Mouse (Mus musculus) CH12F3 (cell line): Measurements from ENCODE around the gene Kif2a.
"Not testable (repeated sequence)": the region's sequence is repeated elsewhere in the genome, so short reads cannot be mapped to it uniquely, and the experiment has no call there.

Source experiments
- in situ Hi-C: fragments of 300-500 bp; cut with MboI; formaldehyde crosslinking; loops from 2 replicates; pipeline ENCODE4 v1.14.3; 2020; ENCODE audit warnings: low sequenced_read_pairs

Gene Kif2a

DNA sequence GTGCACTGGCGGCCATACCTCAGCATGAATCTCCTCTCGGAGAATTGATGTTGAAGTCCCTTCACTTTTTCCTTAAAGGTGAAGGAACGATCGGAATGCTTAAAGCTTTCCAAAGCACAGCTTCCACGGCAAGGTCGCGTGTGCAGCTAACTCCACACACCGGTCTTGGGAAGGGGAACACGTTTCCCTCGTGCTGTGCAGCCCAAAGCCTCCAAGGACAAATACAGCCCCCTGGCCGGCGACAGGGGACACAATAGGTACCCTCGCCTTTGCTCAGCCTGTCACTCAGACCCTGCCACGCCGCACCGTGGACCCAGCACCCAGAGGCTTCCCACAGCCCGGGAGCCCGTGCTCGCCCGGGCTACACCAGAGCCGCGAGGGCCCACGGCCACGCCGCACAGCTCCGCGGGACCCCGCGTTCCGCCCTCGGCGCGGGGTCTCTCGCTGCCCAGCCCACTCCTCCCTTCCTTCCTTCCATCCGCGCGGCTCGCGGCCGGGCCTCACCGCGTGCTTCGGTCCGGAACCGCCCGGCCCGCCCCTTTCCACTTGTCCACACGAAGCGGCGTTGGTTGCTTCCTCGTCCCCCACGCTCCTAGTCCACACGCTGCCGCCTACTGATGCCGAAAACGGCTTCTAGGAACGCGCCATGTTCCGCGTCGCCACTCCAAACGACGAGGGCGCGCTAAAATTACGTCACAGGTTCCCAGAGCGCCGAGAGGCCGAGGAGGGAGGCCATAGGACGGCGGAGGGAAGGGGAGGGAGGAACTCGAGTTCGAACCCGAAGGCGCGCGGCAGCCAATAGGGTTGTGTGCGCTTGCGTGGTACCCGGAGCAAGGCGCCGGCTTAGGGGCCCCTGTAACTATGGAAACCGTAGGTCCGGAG is 85.4 kb downstream of the Kif2a start, which contains the start of gene Ipo11:
TSS of gene Ipo11 (minus strand) at position 703 of the 882 bp plus-strand sequence.
- in situ Hi-C loops = no loop called here

DNA sequence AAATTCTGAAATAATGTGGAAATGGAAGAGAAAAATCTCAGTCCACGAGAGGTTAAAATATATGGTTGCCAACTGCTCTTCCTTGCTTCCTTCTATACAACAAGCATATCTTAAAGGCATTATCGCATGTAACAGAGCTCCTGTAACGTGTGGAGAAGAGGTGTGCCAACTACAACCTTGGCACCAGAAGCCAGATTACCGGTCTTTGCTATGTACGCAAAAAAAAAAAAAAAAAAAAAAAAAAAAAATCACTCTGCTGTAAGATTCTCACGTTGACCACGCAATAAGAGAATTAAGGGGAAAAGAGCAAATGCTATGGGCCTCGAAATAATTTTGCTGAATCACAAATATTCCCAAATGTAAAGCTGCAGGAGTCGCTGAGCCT is 86.1 kb downstream of the Kif2a start:
- in situ Hi-C loops = no loop called here

DNA sequence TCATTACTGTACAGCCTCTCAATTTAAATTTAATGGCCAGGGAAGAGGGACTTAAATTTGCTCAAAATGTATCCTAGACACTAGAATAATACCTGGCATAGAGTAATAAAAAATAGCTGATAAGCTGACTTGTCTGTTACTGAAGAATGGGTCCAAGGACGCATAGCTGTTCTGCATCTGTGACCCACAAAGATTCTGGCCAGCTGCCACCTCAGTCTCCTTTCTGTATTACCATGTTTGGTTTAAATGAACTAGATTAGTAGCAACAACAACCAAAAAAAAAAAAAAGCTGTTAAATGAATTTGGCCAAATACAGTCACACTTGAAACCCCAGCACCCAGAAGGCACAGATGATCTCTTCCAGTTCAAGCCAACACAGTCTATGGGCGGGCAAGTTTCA is 92.7 kb downstream of the Kif2a start:
- in situ Hi-C loops = no loop called here

DNA sequence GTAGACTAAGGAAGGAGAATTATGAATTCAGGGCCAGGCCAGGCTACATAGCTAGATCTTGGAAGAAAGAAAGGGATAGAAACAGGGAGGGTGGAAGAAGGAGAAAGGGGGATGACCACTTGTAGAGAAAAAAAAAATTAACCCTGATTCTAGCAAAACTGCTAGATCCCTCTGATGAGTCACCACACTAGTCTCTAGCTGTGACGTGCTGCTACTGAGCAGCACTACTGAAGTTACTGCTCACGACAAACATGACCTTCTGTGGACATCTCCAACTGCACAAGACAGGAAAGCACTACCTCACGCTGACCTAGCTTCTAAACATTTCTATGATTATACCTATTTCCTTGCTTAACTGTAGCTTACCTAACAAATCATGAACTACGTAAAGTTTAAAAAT is 93.6 kb downstream of the Kif2a start:
- in situ Hi-C loops = no loop called here

DNA sequence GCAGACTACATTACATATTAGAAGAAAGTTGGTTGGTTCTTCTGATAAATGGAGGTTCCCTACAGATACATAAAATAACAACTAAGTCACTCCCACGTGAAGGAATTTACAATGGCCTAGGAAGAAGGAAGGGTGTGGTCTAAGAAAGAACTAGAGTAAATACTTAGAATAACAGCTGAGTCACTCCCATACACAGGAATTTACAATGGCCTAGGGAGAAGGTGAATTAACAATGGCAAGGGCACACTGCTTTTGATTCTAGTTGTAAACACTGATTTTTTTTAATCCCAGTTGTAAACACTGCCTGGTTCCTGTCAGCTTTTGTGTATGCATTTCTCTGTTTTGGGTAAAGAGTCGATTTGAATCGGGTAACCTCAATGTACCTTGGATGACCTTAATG is 96.0 kb downstream of the Kif2a start:
- in situ Hi-C loops = not testable (repeated sequence)

DNA sequence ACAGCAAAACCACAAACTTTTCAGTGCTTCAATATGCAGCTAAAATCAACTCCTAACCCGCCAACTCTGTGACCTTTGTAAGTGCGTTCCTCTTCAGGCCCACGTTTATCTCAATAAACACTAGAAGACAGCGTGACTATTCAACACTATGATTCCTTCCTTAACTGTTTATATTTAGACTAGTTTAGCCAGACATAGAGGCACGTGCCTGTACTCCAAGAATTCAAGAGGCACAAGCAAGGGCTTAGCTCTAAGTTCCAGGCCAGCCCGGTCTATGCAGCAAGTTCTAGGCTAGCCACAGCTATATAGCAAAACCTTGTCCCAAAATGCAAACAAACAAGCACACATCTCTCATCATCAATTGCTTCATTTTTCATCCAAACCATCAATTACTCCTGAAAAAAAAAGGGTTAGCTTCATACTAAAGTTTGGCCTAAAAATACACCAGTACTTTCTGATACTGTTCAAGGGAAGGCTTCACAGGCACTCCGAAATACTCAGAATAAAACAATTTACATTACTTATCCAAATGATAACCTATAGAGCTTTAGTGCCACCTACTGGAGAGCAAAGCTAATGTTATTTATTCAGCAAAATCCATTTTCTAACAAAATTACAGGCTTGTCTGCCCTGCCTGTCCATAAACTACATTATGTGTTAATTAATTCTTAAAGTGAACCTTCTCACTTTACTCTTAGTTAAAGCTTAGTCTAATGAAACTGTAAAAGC is 103.4 kb downstream of the Kif2a start:
- in situ Hi-C loops = no loop called here

DNA sequence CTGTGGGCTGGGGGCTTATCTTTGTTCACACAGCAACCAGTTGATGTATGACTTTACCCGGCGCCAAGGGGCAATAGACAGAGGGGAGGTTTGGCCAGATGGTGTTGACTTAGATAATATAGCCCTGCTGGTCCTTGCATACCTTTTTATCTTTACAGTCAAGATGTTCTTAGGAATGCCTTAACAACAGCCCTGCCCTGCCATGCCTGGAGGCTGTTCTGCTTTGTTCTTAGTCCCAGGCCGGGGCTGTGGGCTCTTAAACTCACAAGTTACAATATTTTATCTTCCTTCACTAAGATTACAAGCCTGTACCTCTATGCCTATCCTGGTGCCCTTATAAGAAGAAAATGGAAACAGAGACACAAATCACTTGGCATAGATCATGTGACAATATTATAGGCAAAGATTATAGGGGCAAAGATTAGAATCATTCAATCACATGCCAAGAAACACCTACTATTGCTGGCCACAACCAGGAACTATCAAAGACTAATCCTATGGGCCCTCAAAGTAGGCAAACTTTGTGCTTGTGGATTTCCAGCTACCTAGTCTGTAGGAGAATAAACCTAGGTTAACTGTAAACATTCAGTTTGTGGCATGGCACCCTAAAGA is 108.7 kb downstream of the Kif2a start:
- in situ Hi-C loops = no loop called here

DNA sequence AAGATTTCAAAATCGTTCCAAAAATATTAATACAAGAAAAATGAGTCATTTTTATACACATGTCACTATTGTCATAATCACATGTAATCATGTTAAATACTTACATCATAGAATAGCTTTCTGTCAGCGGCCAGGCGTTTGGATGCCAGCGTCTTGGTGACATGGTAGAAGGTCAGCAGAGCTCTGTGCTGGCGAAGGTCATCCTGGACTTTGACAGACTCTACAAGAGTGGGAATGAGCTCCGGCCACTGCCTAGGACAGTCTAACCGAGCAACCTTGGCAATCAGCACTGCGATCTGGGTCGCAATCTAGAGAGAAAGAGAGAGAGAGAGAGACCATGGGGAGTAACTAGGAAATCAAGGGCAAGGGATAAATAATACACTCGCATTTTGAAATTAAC is 111.8 kb downstream of the Kif2a start:
- in situ Hi-C loops = no loop called here
